Mouse (Mus musculus) thymus, adult 18-20 months (tissue): Measurements from ENCODE around the gene Gm5592.
"Not testable (repeated sequence)": the region's sequence is repeated elsewhere in the genome, so short reads cannot be mapped to it uniquely, and the experiment has no call there.

Experiments used
- DNase-seq, 2 experiments: peaks; one replicate each; pipeline ENCODE4 v3.0.0; 2022; ENCODE audit warnings: mixed read lengths in 2 of 2

The Gm5592 gene

GRCm38 (mm10) chr7:41153541-41153940 is at the start of gene Gm5592:
Gene Gm5592, plus strand, starts transcription at chr7:41153841.
- not testable (repeated sequence) for DNase-seq

DNA sequence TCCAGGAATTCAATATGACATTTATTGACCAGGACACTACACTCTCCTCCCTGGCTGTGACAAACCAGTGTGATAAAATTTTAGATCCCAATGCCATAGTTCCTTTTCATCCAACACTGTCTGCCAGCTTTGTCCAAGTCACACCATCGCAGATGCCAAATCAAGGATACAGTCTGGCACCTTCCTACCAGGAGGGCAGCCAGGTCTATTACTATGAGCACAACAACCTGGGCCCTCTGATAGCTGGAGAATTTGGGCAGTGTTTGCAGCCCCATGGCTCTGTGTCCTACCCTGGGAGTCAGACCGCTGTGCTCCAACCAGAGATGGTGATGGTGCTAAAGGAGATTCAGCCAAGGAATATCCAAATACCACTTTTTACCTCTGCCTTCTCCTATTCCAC is 2.2 kb downstream of the Gm5592 start:
- not testable (repeated sequence) for DNase-seq

GRCm38 (mm10) chr7:41157879-41158278 is 4.2 kb downstream of the Gm5592 start:
- not testable (repeated sequence) for DNase-seq

- not testable (repeated sequence) for DNase-seq
Measured at GRCm38 (mm10) chr7:41158562-41158961, 4.9 kb downstream of the Gm5592 start.

DNA sequence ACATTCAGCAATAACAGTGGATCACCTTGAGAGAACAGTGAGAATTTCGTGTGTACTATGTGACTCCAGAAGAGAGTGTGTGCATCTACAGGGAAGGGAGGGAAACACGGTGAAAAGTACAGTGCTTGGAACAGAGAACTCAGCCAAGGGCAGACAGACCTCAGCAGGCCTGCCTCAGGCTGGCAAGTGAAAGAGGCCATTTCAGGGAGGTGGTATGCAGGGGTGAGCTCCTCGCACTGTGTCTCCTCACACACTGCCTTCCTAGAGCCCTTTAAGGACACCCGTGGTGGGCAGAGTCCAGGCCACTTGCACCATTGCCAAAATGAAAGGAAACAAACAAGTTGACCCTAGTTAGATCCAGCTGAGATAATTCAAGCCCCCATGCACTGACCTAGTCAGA is 40.0 kb downstream of the Gm5592 start:
- no peak for DNase-seq
